Mouse (Mus musculus): ENCODE measurements around the gene Dpt.
"Not testable (repeated sequence)": the region's sequence is repeated elsewhere in the genome, so short reads cannot be mapped to it uniquely, and the experiment has no call there.

Gene Dpt

GRCm38 (mm10) chr1:164817331-164817730, 20.9 kb downstream of the Dpt start:
- no peak for DNase-seq (ENCODE audit: inconsistent ontology term)

- no peak for DNase-seq (ENCODE audit: inconsistent ontology term)
Measured at GRCm38 (mm10) chr1:164821307-164821706, 24.9 kb downstream of the Dpt start.

GRCm38 (mm10) chr1:164821821-164822220, 25.4 kb downstream of the Dpt start:
- no peak for DNase-seq (ENCODE audit: inconsistent ontology term)

DNA sequence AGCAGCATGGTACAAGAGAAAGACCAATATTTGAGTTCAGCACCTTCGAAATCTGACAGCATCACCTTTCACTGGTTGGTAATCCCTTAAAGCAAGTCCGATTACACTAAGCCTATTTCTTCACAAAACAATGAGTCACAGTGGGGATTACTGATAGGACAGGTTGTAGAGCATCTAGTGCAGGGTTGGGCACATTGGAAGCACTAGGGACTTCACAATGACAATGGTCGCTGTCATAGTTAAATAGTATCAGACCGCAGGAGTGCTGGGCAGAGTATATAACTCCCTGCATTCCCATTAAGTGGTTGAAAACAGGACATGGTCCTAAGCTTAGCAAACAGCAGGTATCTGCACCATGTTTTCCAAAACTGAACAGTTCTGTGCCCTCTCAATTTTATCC, 25.8 kb downstream of the Dpt start:
- no peak for DNase-seq (ENCODE audit: inconsistent ontology term)

DNA sequence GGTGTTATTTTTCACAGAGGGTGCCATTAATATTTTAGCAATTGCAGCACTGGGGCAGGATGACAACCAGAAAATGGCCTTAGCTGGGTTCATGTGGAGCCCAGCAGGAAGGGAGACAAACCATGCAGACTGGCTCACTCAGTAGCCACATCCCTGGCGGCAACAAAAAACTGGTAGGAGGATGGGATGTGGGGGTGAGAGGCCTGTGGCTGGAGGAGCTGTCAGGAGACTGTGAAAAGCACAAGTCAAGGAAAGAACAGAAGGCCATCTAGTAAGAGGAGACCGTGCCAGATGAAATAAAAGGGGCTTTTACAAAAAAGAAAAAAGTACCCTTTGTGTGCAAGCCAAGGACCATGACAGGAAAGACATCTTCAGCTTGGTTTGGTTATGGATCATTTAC, 28.5 kb downstream of the Dpt start:
- no peak for DNase-seq (ENCODE audit: inconsistent ontology term)

GRCm38 (mm10) chr1:164829881-164830280, 33.4 kb downstream of the Dpt start:
- DNase-seq (ENCODE audit: inconsistent ontology term), result no peak

- no peak for DNase-seq (ENCODE audit: inconsistent ontology term)
Measured at GRCm38 (mm10) chr1:164832459-164832858, 36.0 kb downstream of the Dpt start.

DNA sequence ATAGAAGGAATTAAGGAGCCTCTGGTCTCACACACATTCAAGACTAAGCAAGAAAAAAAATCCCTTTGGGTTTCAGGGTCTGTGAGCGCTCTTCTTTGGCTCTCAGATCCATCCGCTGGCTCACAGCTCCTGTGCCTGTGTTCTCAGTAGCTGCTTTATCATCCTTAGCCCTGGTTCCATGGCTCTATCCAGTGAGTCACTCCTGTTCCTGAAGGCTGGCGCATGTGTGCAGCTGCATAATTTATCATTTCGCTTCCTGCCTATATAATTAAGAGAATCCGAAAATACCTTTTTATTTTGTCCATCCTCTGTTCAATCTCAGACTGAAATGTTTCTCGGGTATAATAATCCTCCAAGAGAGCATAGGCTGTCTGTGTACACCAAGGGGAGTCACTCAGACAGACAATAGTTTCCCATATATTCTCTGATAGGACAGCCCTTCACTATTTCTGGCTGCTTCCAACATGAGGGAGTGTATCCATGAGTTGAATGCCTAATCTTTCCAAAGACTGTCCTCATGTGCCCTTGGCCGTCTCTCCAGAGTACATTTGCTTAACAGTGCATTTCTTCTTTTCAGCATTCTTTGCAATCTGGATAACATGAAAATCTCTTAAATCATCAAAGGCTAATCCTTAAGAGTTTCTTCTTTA, 52.3 kb downstream of the Dpt start:
- no peak for DNase-seq (ENCODE audit: inconsistent ontology term)

DNA sequence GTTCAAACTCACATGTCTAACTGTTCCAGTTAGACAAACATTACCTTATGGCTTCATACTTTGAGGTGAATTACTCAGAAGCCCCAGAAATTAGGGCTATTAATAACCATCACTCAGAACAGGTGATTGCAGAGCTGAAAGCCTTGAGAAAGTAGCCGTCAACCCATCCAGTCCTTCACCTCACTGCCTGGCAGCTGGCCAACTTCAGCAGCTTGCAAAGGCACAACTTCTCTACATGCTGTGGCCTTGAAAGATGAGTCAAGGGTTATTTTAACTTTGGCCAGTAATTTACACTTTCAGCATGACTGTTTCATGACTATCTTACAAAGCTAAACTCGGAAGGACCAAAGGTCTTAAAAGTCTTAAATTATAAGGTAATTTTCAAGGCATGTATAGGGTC, 59.3 kb downstream of the Dpt start:
- not testable (repeated sequence) for DNase-seq (ENCODE audit: inconsistent ontology term)

- no peak for DNase-seq (ENCODE audit: inconsistent ontology term)
Measured at GRCm38 (mm10) chr1:164859952-164860351, 63.5 kb downstream of the Dpt start.

- no peak for DNase-seq (ENCODE audit: inconsistent ontology term)
Measured at GRCm38 (mm10) chr1:164860782-164861181, 64.3 kb downstream of the Dpt start.

DNA sequence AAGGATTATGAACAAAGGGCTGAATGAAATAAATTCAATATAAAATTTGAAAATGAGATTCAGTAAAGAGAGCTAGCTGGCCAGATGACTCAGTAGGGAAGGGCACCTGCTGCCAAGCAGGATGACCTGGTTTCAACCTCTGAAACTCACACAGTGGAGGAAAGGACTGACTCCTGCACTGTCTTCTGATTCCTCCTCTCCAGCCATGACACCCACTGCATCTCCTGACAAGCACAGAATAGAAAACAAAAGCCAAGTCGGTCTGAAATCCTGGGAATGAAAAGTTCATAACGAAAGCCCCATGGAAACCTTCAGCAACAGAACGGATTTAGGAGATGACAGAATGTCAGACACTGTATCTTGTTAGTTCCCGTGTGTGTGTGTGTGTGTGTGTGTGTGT, 65.1 kb downstream of the Dpt start:
- peak; percentile 42 for DNase-seq (ENCODE audit: inconsistent ontology term)

DNA sequence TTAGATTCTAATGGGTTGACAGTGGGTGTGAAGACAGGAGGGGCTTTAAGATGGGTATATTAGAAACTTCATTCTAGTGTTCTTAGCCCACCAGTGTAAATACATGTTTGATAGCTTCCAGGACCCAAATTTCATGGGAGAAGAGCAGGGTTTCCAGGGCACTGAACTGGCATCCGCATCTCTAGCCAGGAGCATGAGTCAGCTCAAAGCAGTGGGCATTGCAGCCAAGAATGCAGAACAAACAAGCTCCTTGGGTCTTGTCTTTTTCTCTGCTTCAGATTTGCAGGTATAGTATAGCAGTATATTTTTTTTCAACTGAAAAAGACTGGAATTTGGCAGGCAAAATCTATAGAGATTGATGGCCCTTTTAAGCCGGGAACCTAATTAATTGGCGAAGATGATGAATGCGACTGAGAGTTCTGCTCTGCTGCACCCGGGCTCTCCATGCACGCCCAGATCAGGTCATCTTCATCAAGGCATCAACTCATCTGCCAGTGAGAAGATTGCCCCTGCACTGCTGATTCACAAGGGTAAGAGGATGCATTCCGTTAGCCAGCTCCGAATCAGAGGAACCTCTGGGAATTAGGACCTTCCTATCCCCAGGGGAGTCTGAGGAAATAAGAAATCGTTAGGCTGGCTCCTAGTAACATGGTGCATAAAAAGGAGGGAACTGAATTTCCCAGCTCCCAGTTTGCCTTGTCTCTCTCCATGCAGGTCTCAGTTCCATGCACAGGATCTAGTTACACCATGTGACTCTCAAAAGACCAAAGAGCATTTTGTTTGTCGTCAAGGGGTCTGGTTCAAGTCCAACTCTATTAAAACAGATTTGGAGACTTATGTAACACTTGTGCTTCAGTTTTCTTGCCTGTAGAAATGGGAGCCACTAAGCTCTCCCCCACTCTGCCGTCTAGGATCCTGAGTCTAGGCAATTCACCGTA, 66.8 kb downstream of the Dpt start:
- peak; percentile 70 for DNase-seq (ENCODE audit: inconsistent ontology term)

DNA sequence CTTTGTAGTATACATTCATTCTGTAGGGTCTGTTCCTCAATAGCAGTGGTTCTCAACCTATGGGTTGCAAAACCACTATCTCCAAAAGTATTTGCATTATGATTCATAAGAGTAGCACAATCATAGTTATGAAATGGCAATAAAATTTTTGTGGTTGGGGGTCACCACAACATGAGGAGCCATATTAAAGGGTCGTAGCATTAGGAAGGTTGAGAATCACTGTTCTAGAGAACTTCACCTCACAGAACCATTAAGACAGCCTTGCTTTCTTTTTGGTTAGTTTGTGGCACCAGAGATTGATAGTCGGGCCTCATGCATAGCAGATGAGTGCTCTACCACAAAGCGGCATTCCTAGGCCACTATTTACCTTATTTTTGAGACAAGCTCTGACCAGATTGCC, 68.2 kb downstream of the Dpt start:
- no peak for DNase-seq (ENCODE audit: inconsistent ontology term)

DNA sequence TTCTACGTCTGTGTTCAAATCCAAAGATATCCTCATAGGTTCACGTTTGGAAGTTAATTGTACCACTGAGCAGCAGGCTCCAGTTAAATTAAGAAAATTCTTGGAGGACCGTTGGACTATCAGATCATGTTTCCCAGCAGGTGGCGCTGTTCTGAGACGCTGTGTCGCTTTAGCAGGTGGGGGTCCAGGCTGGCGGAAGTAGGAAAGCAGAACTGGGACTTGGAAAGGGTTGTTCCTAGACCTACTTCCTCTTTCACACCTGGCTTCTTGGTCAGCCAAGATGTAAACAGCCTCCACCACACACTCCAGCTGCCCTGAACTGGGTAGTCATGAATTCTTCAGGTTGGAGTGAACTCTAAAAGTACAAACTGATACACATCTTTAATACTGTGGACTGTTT, 74.2 kb downstream of the Dpt start:
- DNase-seq (ENCODE audit: inconsistent ontology term), result no peak
